Mouse (Mus musculus) spleen, adult 2 months (tissue): ENCODE data around the gene Ttc14.

Experiments
- CTCF ChIP-seq: fragments of 200-500 bp; IDR thresholded peaks from 2 replicates; pipeline ENCODE4 v1.5.1; 2011; ENCODE audit warnings: mild to moderate bottlenecking, inconsistent platforms; ENCODE audit not compliant: insufficient read depth, insufficient read length, insufficient replicate concordance; ENCODE audit errors: extremely low read depth
- POLR2A ChIP-seq: fragments of 200-500 bp; IDR thresholded peaks from 2 replicates; pipeline ENCODE4 v1.6.1; 2011; ENCODE audit warnings: low read depth, low read length, inconsistent platforms

- TF ChIP-seq CTCF: no peak
- TF ChIP-seq POLR2A: no peak
Measured at GRCm38 (mm10) chr3:33832351-33832750, 32.7 kb downstream of the Ttc14 start.
